Mouse (Mus musculus) right cerebral cortex, postnatal 25 days (tissue): ENCODE measurements around the gene Igsf8.
A peak's percentile ranks its signal among the peaks of the same experiment; 100 is the strongest.
"Not testable (repeated sequence)": the region's sequence is repeated elsewhere in the genome, so short reads cannot be mapped to it uniquely, and the experiment has no call there.

Experiments used
- DNase-seq: peaks from one replicate; pipeline ENCODE4 v3.0.0; 2022

Igsf8 gene

GRCm38 (mm10) chr1:172261477-172262078, at the start of gene Igsf8:
TSS of gene Igsf8 (plus strand) at chr1:172261641.
- DNase-seq = no peak

GRCm38 (mm10) chr1:172212776-172213175, 48.7 kb upstream of the Igsf8 start:
- DNase-seq = no peak

DNA sequence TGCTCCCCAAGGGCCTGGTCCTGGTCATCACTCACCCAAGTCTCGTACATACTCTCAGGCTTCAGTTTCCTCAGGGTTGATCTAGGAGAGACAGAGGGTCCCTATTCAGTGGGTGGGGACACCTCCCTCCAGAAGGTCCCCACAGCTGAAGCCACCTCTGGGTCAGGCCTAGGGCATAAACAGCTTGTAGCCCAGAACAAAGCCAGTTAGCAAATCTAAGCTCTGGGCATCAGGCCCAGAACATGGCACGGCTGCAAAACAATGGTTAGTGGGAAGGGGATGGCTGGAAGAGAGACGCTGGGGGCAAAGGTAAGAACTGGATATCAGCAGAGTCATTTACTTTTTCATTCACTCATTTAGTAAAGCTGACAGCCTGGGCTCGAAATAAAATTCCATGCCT, 47.7 kb upstream of the Igsf8 start:
- no peak for DNase-seq

GRCm38 (mm10) chr1:172214748-172215147, 46.7 kb upstream of the Igsf8 start:
- no peak for DNase-seq

GRCm38 (mm10) chr1:172217148-172217547, 44.3 kb upstream of the Igsf8 start:
- peak; percentile 90 for DNase-seq

- no peak for DNase-seq
Measured at GRCm38 (mm10) chr1:172218164-172218910, 43.1 kb upstream of the Igsf8 start.

- DNase-seq = no peak
Measured at GRCm38 (mm10) chr1:172219451-172220406, 41.7 kb upstream of the Igsf8 start, which contains the start of gene Casq1. TSS of gene Casq1 (minus strand) at chr1:172219868.

- peak; percentile 23 for DNase-seq
Measured at GRCm38 (mm10) chr1:172220414-172220813, 41.0 kb upstream of the Igsf8 start.

DNA sequence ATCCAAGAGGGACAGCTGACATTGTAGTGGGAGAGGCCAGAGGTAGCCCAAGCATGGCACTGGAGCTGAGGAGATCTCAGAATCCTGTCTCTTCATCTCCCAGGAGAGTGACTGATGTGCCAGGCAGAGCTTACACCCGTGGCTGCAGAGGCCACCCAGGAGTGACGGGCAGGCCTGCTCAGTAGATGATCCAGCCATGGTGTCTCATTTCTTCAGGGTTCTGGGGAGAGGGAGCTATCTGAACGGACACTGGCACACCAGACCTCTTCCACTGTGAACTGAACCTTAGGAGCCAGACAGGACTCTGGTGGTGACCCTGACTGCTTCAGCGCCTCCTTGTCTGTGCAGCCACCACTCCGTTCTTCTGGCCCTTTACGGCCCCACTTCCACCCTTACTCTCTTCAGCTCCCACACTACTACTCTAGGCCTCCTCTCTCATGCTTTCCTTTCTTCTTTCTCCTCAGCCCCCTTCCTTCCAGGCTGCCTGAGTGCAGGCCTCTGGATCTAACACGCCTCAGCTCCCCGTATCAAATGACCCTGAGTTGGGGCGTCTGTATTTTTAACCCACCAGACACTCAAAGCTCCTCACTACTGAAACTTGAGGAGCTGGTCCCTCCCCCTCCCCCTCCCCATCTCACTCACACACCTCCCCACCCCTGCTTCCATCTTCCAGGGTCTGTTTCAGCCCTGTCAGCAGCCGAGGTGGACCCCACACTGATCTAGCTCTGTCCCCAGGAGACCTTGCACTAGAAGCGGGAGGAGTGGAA, 40.0 kb upstream of the Igsf8 start:
- no peak for DNase-seq

DNA sequence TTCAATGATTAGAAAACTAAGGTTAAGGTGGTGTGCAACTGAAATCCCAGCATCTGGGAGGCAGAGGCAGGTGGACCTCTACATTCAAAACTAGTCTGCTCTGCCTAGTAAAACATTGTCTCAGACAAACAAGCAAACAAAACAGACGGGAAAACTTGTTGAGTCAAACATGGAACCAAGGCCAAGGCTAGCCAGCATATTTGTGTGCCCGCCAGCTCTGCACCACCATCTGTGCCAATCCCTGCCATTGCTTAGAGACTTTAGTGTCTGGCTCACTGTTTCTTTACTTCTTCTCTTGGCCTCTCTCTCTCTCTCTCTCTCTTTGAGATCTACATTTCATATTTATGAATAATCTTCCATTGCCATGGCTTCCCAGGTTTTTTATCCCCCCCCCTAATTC, 33.2 kb upstream of the Igsf8 start:
- DNase-seq = no peak

DNA sequence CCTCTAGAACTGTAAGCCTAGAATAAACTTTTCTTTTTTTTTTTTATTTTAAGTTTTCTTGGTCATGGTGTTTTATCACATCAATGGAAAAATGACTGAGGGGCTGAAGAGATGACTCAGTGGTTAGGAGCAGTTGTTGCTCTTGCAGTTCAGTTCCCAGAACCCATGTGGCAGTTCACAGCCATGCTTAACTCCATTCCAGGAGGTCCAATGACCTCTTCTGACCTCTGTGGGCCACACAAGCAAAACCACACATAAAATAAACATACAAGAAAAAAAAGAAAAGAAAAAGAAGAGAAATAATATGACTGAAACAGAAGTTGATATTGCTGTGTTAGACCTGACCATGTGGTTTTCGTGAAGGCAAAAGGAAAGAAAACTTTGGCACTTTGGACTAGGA, 32.2 kb upstream of the Igsf8 start:
- no peak for DNase-seq

DNA sequence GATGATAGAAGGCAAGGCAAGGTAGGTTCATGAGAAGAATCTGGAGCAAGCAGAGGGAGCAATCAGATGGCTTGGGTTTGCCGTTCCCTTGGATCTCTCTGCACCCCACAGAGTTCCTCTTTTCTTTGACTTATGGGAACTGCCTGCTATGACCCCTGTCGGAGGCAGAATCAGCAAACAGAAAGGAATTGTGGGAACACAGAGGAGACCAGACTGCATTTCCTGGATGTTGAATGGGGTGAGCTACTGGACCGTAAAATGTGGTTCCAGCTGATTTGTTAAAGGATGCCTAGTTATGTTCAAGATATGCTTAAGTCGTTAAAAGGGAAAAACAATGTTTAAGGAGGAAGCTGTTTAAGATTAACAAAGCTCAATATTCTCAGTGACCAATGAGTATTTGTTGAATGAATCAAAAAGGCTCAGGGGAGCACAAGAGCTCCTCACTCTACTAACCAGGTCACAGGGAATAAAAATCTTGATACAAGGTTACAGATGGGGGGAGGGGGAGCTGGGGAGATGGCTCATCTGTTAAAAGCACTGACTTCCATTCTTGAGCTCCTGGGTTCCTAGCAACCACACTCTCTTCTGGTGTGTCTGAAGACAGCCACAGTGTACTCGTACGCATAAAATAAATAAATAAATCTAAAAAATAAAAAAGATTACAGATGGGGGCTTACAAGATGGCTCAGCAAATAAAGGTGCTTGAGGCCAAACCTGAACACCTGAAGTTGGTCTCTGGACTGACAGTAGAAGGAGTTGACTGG, 20.3 kb upstream of the Igsf8 start:
- DNase-seq = no peak

DNA sequence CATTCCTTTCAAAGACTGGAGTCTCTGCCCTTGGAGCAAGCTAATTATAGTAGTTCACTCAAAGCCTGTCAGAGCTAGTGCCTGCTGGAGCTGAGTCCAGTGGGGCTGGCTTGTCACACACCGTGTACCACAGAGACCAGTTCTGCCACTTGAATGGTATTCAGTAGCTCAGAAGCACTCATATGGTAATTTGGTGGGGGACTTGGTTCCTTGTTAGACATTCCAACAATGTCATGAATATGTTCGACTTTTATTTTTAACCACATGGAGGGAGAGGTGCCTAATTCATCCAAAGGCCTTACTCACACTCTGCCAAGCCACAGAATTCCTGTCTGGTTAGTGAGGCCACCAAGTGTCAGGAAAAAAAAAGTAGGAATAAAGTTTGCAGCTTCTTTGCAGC, 19.0 kb upstream of the Igsf8 start:
- no peak for DNase-seq

- DNase-seq = no peak
Measured at GRCm38 (mm10) chr1:172243547-172244205, 17.8 kb upstream of the Igsf8 start.

DNA sequence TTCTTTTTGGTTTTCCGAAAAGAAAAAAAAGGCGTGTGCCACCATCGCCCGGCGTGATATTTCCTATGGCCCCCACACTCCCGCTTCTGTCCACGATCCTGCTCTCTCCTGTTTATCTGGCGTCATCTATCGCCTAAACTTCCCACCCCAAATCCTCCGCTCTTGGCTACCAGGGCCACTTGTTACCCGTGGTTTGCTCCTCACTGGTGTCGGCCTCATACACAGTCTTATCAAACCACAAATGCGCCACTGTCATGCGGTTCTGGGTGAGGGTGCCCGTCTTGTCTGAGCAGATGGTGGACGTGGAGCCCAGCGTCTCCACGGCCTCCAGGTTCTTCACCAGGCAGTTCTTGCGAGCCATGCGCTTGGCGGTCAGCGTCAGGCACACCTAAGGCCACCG, 16.8 kb upstream of the Igsf8 start:
- DNase-seq = not testable (repeated sequence)

DNA sequence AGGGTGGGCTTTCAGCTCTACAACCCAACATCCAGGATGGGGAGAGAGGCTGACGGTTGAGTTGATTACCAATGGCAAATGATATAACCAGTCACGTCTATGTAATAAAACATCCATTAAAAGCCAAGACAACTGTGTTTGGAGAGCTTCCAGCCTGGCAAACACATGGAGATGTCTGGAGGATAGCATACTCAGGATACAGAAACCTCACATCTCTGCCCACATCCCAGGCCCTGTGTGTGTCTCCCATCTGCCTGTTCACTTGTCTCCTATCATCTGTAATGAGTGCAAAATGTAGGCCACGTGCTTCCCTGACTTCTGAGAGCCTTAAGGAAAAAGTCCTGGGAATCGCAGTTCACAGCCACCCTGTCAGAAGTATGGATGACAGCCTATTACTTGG, 14.2 kb upstream of the Igsf8 start:
- DNase-seq = no peak

DNA sequence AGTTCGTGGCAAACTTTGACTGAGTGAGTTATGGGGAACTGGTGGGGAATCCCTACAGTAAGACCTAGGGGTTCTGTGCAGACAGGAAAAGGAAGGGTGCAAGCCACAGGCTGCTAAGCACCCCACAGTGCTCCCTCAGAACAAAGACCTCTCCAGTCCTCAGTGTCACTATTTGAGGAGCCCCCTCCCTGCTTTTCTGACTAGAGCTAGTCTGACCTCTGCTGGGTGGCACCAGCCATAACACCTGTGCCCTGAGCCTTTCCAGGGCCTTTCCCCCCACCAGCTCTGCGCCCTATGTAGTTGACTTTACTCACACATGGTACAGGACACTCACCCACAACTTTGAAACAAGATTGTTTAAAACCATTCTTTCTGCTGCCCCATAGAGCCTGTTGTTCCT, 13.8 kb upstream of the Igsf8 start:
- no peak for DNase-seq

DNA sequence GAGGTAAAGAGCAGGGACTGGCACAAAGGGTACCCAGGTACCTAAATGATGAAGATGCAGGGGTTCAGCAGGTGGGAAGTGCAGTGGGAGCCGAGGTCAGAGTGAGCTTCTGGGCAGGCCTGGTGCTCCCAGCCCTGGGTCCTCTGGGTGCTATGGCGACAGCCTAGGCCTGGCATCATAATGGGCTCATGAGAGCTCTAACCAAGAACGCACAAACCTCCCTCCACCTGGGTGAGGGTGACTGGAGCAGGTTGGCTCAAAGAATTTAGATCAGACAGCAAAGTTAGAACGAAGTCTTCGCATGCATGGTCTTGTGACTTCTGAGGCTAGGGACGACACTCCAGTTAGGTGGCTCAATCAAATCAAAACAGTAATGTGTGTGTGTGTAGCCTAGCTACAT, 3.1 kb upstream of the Igsf8 start, which contains the start of gene Atp1a4:
TSS of gene Atp1a4 (minus strand) at position 101 of the 400 bp plus-strand sequence.
- DNase-seq = no peak

GRCm38 (mm10) chr1:172271208-172271607, 9.8 kb downstream of the Igsf8 start:
- DNase-seq = no peak

DNA sequence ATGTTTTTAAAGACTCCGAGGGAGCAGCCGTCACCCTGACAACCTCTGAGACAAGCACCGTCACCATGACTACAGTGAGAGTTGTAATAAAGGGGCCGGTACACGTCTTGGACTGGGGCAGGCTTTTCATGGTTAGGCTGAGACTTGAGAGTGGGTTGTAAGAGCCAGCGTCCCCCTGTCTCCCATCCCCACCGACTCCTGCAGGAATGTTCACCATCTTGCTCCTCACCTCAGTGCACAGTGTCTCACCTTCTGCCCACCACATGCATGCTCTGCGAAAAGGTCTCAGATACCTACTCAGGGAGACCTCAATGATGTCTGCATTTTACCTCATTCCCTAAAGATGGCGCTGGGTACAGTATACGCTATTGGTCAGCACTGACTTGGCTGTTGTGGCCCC, 10.3 kb downstream of the Igsf8 start:
- no peak for DNase-seq

GRCm38 (mm10) chr1:172273386-172273785, 11.9 kb downstream of the Igsf8 start:
- no peak for DNase-seq
